Mouse (Mus musculus) kidney, postnatal 10 days (tissue): Measurements from ENCODE around the gene Setd7.

Source experiments
- DNase-seq: peaks from one replicate; pipeline ENCODE4 v3.0.0; 2021; ENCODE audit warnings: mixed read lengths

Gene Setd7

GRCm38 (mm10) chr3:51517878-51518762 is 42.6 kb downstream of the Setd7 start:
- DNase-seq, result no peak

DNA sequence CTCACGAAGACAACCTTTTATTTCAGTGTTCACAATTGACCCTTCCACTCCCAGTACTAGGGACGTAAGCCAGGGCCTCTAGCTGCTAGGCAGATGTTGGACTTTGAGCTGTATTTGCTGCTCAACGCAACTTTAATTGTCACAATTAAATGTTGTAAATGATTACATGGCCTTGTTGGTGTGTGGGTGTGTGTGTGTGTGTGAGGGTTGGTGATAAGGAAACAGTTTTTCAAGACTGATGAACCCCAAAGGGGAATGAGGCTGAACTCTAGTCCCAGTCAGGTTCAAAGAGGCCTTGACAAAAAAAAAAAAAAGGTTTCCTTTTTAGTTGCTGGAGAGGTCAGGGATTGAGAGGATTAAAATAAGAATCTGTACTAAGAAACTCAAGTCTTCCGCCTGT is 43.2 kb downstream of the Setd7 start:
- no peak for DNase-seq

DNA sequence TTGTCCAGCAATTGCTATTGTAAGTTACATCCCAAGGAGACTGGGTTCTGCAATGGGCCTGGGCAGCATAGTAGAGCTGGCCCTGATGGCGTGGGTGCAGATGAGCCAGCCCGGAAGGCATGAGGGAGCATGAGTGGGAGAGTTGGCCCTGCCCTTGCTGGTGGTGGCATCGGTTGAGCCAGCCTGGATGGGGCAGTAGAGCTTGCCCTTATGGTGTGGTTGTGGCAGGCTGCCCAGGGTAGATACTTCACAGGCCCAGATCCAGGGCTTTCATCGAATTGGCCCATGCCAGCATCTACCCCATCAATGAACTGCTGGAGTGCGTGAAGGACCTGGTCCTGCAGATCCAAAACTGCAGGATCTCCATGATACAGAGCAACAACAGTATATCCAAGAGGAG is 48.7 kb downstream of the Setd7 start:
- DNase-seq, result no peak

DNA sequence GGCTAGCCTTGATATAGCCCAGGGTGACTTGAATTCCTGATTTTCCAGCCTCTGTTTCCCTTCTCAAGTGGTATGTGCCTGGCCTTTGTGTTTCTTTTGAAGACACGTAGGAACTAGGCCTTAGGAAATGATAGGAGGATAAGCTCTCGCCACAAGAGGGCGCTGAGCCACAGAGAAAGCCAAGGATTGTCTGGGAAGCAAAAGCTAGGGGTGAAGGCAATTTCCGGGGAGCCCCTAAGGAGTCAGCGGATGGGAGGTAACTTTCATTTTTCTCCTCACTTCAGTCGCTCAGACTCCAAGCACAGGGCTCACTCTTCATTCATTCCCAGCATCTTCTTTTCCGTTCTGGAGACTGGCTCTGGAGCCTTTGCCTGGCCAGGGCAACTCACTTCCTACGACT is 49.8 kb downstream of the Setd7 start:
- peak; percentile 89 for DNase-seq

DNA sequence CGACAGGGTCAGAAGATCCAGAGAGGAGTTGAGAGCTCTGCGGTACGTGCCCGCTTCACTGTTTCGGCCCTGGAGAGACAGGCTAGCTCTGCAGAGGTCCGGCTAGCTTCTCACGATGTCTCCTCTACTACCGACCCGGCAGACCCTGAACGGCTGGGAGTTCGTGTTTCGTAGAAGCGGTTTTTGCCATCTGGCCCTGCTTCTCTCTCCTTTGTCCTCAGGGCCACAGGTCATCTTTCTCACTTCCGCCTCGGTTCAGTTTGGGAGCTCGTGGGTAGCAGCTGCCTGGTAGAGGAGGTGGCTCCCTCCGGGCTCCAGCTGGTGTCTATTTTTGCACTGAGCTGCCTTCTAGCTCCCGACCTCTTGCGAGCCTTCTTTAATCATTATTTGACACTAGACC is 55.2 kb downstream of the Setd7 start:
- DNase-seq, result peak; percentile 39

- no peak for DNase-seq
Observed at GRCm38 (mm10) chr3:51504385-51504952, 56.2 kb downstream of the Setd7 start.

DNA sequence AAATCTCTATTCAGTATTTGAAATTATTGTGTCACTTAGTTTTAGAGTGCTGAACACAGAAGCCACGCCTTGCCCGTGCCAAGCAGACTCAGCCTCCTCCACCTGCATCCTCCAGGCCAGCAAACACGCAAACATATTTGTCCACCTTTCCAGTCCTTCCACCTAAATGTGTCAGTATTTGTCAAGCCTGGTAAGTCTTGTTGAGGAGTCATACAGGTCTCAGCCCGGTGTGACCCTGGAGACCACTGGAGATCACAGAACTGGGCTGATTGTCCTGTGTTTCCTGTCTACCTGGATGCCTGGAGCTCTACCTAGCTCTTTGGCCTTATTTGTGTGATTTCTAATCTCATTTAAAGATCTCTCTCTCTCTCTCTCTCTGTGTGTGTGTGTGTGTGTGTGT is 60.8 kb downstream of the Setd7 start:
- no peak for DNase-seq

- DNase-seq, result no peak
Observed at GRCm38 (mm10) chr3:51498659-51499058, 62.0 kb downstream of the Setd7 start.

DNA sequence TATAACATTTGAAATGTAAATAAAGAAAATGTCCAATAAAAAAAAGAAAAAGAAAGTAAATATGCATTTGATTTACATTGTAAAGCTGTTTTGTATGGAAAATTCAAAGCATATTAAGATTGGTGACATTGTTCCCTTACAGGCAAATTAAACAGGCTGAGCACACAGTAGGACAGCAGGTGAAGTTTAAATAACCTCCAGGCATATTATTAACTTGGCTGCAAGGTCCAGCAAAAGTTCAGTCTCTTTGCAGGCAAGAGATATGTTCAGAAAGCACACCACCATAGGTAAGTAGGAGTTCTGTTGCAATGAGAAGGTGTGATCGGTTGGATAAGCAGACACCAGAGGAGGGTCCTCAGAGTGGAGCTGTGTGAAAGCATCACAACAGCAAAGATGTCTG is 62.7 kb downstream of the Setd7 start:
- no peak for DNase-seq

GRCm38 (mm10) chr3:51495646-51496045 is 65.0 kb downstream of the Setd7 start:
- no peak for DNase-seq

GRCm38 (mm10) chr3:51494466-51494865 is 66.2 kb downstream of the Setd7 start:
- no peak for DNase-seq

GRCm38 (mm10) chr3:51493272-51493838 is 67.3 kb downstream of the Setd7 start:
- no peak for DNase-seq

DNA sequence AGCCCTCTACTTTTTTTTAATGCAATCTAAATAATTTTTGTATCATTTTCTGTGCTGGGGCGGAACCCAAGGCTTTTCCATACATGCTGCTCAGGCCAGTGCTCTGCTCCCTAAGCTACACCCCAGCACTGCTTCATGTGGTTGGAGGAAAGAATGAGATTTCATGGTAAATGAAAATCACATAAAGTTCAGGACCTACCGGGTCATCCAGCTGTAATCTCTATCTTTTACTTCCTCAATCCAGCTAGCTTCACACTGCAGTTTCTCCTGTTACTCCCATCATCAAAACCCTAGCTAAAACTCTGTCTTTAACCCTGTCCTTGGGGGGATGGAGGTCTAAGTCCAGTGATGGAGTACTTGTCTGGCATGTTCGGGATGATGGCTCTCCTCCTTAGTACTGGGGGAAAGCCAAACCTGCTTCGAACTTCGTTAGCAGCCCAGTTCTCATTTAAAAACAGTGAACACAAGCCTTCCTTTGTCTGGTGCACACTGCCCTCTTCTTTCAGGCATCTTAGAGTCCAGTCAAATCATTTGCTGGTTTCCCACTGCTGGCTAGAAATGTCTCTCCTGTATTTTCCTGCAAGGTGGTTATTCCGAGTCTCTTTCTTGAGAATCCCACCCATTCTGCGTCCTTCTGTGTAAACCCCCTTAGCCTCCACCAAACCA is 70.5 kb downstream of the Setd7 start:
- no peak for DNase-seq

DNA sequence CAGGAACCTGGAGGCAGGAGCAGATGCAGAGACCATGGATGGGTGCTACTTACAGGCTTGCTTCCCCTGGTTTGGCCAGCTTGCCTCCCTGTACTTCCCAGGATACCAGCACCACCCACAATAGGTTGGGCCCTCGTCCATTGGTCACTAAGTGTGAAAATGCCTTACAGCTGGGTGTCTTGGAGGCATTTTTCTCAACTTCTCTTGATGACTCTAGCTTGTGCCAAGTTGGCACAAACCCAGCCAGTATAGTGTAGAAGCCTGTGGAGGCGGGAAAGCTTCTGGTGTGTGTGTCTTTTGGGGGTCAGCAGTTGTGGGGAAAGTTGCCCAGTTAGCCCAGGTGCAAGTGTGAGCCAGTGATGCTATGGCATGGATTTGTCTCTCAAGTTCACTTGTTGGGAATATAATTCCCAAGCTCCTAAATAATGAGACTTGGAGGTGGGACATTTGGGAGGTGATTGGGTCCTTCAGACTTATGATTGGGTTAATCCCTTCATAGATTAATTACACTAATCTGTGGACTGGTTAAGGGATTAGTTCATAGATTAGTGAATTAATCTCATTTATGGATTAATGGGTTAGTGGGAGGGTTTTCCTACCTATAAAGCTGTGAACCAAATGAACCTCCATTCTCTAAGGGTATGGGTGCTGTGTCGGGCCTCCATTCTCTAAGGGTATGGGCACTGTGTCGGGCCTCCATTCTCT is 74.0 kb downstream of the Setd7 start:
- peak; percentile 29 for DNase-seq

- no peak for DNase-seq
Observed at GRCm38 (mm10) chr3:51485347-51485746, 75.3 kb downstream of the Setd7 start.

GRCm38 (mm10) chr3:51484370-51484769 is 76.3 kb downstream of the Setd7 start:
- DNase-seq, result no peak

DNA sequence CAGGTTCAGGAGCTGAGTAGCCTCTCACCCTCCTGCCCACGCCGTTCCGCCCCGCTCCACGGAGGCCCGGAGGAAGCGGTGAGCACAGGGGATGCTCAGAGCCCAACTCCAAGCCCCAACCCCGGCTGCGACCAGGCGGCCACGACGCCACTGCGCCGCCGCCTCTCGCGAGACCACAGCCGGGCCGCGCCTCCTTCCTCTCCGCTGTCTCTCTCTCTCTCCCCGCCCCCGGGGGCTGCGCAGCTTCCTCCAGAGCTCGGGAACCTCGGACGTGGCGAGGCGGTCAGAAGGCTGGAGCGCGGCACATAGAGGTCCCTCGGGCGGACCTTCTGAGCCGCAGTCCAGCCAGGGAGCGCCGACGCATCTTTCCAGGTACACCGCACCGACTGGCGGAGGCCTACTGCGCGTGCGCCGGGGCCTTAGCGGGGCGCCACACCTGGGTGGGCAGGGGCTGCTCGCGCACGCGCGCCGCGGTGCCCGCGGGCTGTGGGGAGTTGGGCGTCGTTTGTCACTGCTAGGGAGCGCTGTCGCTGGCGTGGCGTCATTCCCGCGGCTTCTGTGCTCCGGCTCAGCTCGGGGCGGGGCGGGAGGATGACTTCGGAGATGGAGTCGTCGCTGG is 76.8 kb downstream of the Setd7 start, which contains the start of gene Rab33b:
TSS of gene Rab33b (plus strand) at position 180 of the 619 bp plus-strand sequence.
- DNase-seq, result peak; percentile 98

GRCm38 (mm10) chr3:51482781-51483180 is 77.9 kb downstream of the Setd7 start:
- DNase-seq, result no peak

- no peak for DNase-seq
Observed at GRCm38 (mm10) chr3:51481881-51482280, 78.8 kb downstream of the Setd7 start.

GRCm38 (mm10) chr3:51481059-51481458 is 79.6 kb downstream of the Setd7 start:
- DNase-seq, result peak; percentile 73

GRCm38 (mm10) chr3:51479893-51480292 is 80.8 kb downstream of the Setd7 start:
- no peak for DNase-seq

DNA sequence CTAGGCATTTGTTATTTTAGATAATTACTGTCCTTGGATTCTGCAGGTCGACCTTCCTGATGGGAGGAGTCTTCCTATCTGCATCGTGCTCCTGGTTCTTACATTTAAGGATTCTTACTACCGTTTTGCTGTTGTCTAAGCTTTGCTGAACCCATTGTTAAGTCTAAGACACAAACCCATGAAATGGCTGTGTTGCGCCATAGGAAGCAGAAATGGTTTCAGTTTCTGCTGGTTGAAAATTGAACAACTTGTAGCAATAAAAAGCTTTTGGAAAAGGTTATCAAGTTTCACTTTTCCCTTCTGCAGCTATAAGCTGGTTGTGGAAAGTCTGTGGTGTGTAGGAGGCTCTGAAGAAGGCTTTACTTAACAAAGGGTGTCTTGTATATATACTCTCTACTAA is 85.0 kb downstream of the Setd7 start:
- DNase-seq, result no peak
